ENCODE assay signal across 26 mouse cellular contexts in genomic region chr1:147074166-147074565, GRCm38 (mm10).
DNase-seq lines count a peak whose midpoint lies in the region; ATAC-seq lines count a peak whose summit lies in the region.
"Had no signal": no experiment of that assay in that cellular context is flagged by ENCODE, and none has a peak within 500 bp of the region (broad histone marks: within the 10 kb centered on the region; RNA-seq: fewer than 3 reads in every experiment).

No protein-coding gene starts in this region.

- H3K4me1 ChIP-seq in forebrain, embryonic 13.5 days = no peaks in the 10 kb centered on the region
- no peaks in the 10 kb centered on the region for H3K4me1 ChIP-seq in forebrain, embryonic 14.5 days (ENCODE audit: control insufficient read depth, insufficient read depth, low read length)
- H3K4me1 ChIP-seq: embryonic facial prominence, embryonic 13.5 days; forebrain, embryonic 10.5 days; forebrain, embryonic 15.5 days; heart, embryonic 12.5 days; heart, embryonic 15.5 days; hindbrain, embryonic 10.5 days; kidney, embryonic 15.5 days had no signal

- peak; percentile 8 for DNase-seq in adrenal gland, postnatal 14 days
- DNase-seq in adrenal gland, postnatal 4 days (ENCODE audit: low spot score in 2 of 2) = no peak
- DNase-seq in cerebellum, postnatal 25 days = peak; percentile 16 to 62
- DNase-seq in cerebellum, adult 18-20 months = no peak
- DNase-seq in forebrain, embryonic 14.5 days (ENCODE audit: low spot score) = no peak
- DNase-seq in left cerebral cortex, postnatal 4 days = peak; percentile 4
- DNase-seq in left cerebral cortex, postnatal 14 days (ENCODE audit: low spot score in 2 of 2) = no peak
- DNase-seq: adrenal gland, adult 2 months; B cell, adult 2 months; gastrocnemius, postnatal 25 days; heart, adult 18-20 months; heart, postnatal 10 days; heart, postnatal 36 days; kidney, adult 2 months had no signal

- H3K4me2 ChIP-seq in forebrain, embryonic 13.5 days = no peak overlapping the region
- H3K4me2 ChIP-seq in forebrain, embryonic 14.5 days (ENCODE audit: low read length) = no peak overlapping the region
- H3K4me2 ChIP-seq: embryonic facial prominence, embryonic 13.5 days; forebrain, embryonic 15.5 days; heart, embryonic 12.5 days; heart, embryonic 15.5 days; hindbrain, embryonic 14.5 days; kidney, embryonic 15.5 days had no signal

- intact Hi-C loops in left cerebral cortex, postnatal 4 days (cut with DNase I) = no loop called here
- intact Hi-C loops in left cerebral cortex, postnatal 14 days (cut with DNase I) = no loop called here

- no peaks in the 10 kb centered on the region for H3K9me3 ChIP-seq in forebrain, embryonic 13.5 days (replicated peaks)
- no peaks in the 10 kb centered on the region for H3K9me3 ChIP-seq in forebrain, embryonic 14.5 days (replicated peaks; ENCODE audit: control insufficient read depth, low read length)
- H3K9me3 ChIP-seq: embryonic facial prominence, embryonic 13.5 days; forebrain, embryonic 10.5 days; forebrain, embryonic 15.5 days; heart, embryonic 12.5 days; heart, embryonic 15.5 days; hindbrain, embryonic 10.5 days; kidney, embryonic 15.5 days had no signal

- no peak overlapping the region for H3K27ac ChIP-seq in forebrain, embryonic 13.5 days
- no peak overlapping the region for H3K27ac ChIP-seq in forebrain, embryonic 14.5 days (ENCODE audit: low read depth, low read length)
- H3K27ac ChIP-seq: embryonic facial prominence, embryonic 13.5 days; forebrain, embryonic 10.5 days; forebrain, embryonic 15.5 days; heart, embryonic 15.5 days; hindbrain, embryonic 10.5 days; hindbrain, embryonic 14.5 days; kidney, embryonic 15.5 days had no signal

- no peak overlapping the region for H3K9ac ChIP-seq in forebrain, embryonic 13.5 days
- H3K9ac ChIP-seq in forebrain, embryonic 14.5 days (ENCODE audit: low read length) = no peak overlapping the region
- H3K9ac ChIP-seq: embryonic facial prominence, embryonic 13.5 days; forebrain, embryonic 15.5 days; heart, embryonic 12.5 days; heart, embryonic 15.5 days; hindbrain, embryonic 14.5 days; kidney, embryonic 15.5 days had no signal

- no peaks in the 10 kb centered on the region for H3K36me3 ChIP-seq in forebrain, embryonic 13.5 days (ENCODE audit: poor library complexity, severe bottlenecking)
- no peaks in the 10 kb centered on the region for H3K36me3 ChIP-seq in forebrain, embryonic 14.5 days (ENCODE audit: control insufficient read depth, insufficient read depth, low read length)
- H3K36me3 ChIP-seq: embryonic facial prominence, embryonic 13.5 days; forebrain, embryonic 10.5 days; forebrain, embryonic 15.5 days; G1E; heart, embryonic 12.5 days; heart, embryonic 15.5 days; hindbrain, embryonic 10.5 days; kidney, embryonic 15.5 days had no signal

- no peak overlapping the region for H3K4me3 ChIP-seq in forebrain, embryonic 13.5 days
- no peak overlapping the region for H3K4me3 ChIP-seq in forebrain, embryonic 14.5 days (ENCODE audit: low read depth, low read length)
- H3K4me3 ChIP-seq: embryonic facial prominence, embryonic 13.5 days; forebrain, embryonic 10.5 days; forebrain, embryonic 15.5 days; heart, embryonic 12.5 days; heart, embryonic 15.5 days; hindbrain, embryonic 10.5 days; kidney, embryonic 15.5 days had no signal

- WGBS in forebrain, embryonic 13.5 days = 88% methylated on average over 11 of the region's 11 CpGs
- WGBS in forebrain, embryonic 14.5 days = 77% methylated on average over 11 of the region's 11 CpGs

- ATAC-seq in forebrain, embryonic 13.5 days = 0 out of 2 replicates have a peak, but pooled peaks have one; percentile 16
- ATAC-seq in forebrain, embryonic 14.5 days = no peak
- ATAC-seq: forebrain, embryonic 15.5 days; intestine, postnatal 0 days had no signal

- no peaks in the 10 kb centered on the region for H3K27me3 ChIP-seq in forebrain, embryonic 13.5 days
- H3K27me3 ChIP-seq in forebrain, embryonic 14.5 days (replicated peaks; ENCODE audit: control insufficient read depth, insufficient read depth, low read length) = no peaks in the 10 kb centered on the region
- H3K27me3 ChIP-seq: CH12.LX; embryonic facial prominence, embryonic 13.5 days; forebrain, embryonic 15.5 days; heart, embryonic 12.5 days; heart, embryonic 15.5 days; kidney, embryonic 15.5 days had no signal

Comparison
In these comparisons a context has a peak if more than half of its experiments do, and no peak if none do; other contexts are left out.
1. DNase-seq: peak in adrenal gland, postnatal 14 days (single experiment), cerebellum, postnatal 25 days (2 of 2) and left cerebral cortex, postnatal 4 days (single experiment); none in adrenal gland, postnatal 4 days (0 of 2), cerebellum, adult 18-20 months (0 of 2), forebrain, embryonic 14.5 days (single experiment) and left cerebral cortex, postnatal 14 days (0 of 2).